Mouse (Mus musculus) liver, embryonic 14.5 days (tissue): ENCODE measurements at regions not wholly inside any gene's neighbourhood (a gene's known extent, or its start where the extent isn't known, plus 50 kb on each side); places are given as distances from the start of the nearest gene placed in this dataset.

ENCODE experiments used
- ATAC-seq: fragments of 200-750 bp; cut with Nextera tagmentation; 2 replicates; pipeline ENCODE4 v1.8.0; 2017; ENCODE audit warnings: moderate number of reproducible peaks, mild to moderate bottlenecking, moderate library complexity; ENCODE audit not compliant: insufficient read depth
- DNase-seq, 3 experiments: peaks; one replicate each; pipeline ENCODE4 v3.0.0-alpha.2; 2012 to 2013; ENCODE audit warnings: low read depth in 3 of 3, low spot score in 3 of 3
- H3K27ac ChIP-seq: fragments of 300-500 bp; sonication (generic); 2 replicates; pipeline ENCODE4 v1.5.1; 2014; ENCODE audit warnings: moderate library complexity, mild to moderate bottlenecking, control low read depth, inconsistent platforms
- H3K27me3 ChIP-seq: fragments of 300-500 bp; sonication (generic); 2 replicates; pipeline ENCODE4 v1.6.1; 2014; ENCODE audit warnings: mild to moderate bottlenecking, low read length, moderate library complexity; ENCODE audit not compliant: control insufficient read depth, insufficient read depth
- H3K36me3 ChIP-seq: fragments of 300-500 bp; sonication (generic); replicated peaks from 2 replicates; pipeline ENCODE4 v1.6.1; 2014; ENCODE audit warnings: low read depth; ENCODE audit not compliant: control insufficient read depth, insufficient read depth
- H3K4me1 ChIP-seq, 2 experiments: fragments of 200-500 bp in 1 of 2; fragments of 300-500 bp in 1 of 2; sonication (generic) in 1 of 2; replicated peaks; 2 replicates each; pipeline ENCODE4 v1.6.1; 2012 to 2014; ENCODE audit warnings: antibody characterized with exemption in 1 of 2, inconsistent platforms in 1 of 2, low read length in 1 of 2; ENCODE audit not compliant: control insufficient read depth in 2 of 2, insufficient read depth in 2 of 2
- H3K4me2 ChIP-seq: fragments of 300-500 bp; sonication (generic); 2 replicates; pipeline ENCODE4 v1.6.1; 2014; ENCODE audit warnings: low read depth, mild to moderate bottlenecking, control low read depth, moderate library complexity
- H3K4me3 ChIP-seq, 2 experiments: fragments of 200-500 bp in 1 of 2; fragments of 300-500 bp in 1 of 2; sonication (generic) in 1 of 2; 2 replicates each; pipeline ENCODE4 v1.5.1; 2012 to 2014; ENCODE audit warnings: low read depth in 2 of 2, low read length in 2 of 2, mild to moderate bottlenecking in 2 of 2, control low read depth in 1 of 2, inconsistent platforms in 1 of 2, moderate library complexity in 1 of 2; ENCODE audit not compliant: insufficient read depth in 1 of 2
- H3K9ac ChIP-seq: fragments of 300-500 bp; sonication (generic); replicated peaks from 2 replicates; pipeline ENCODE4 v1.6.1; 2014; ENCODE audit warnings: mild to moderate bottlenecking, control low read depth, moderate library complexity
- H3K9me3 ChIP-seq: fragments of 300-500 bp; sonication (generic); 2 replicates; pipeline ENCODE4 v1.6.1; 2016; ENCODE audit warnings: low read length, mixed read lengths; ENCODE audit not compliant: control insufficient read depth
- CTCF ChIP-seq: IDR thresholded peaks from 2 replicates; pipeline ENCODE4 v1.5.1; 2016; ENCODE audit warnings: antibody characterized with exemption, low read depth, control low read depth
- EP300 ChIP-seq: IDR thresholded peaks from 2 replicates; pipeline ENCODE4 v1.6.1; 2016; ENCODE audit warnings: antibody characterized with exemption, low read depth
- WGBS: fragments of 180-500 bp; shearing (Covaris S2); extraction: QIAGEN DNeasy Blood & Tissue Kit; methylation state at CpG from one replicate; pipeline ENCODE4 v1.1.7; 2014; ENCODE audit not compliant: insufficient replicate concordance; 5-methylcytosine and 5-hydroxymethylcytosine counted together

DNA sequence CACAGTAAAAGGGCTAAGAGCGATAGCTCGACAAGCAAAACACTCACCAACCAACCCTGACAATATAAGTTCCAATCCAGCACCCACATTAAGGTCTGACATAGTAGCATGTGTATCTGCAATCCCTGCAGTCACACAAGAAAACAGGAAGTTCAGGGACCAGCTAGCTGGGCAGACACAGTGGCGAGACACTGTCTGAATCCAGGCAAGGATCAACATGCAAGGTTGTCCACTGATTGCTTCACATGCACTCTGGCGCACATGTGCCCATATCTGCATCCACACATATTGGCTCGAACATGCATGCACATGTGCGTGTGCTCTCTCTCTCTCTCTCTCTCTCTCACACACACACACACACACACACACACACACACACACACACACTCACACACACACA lies 95.5 kb downstream of the Sox4 start:
- Histone ChIP-seq H3K4me1 (0 out of 4 replicates have a peak, but pooled peaks cover 0 to 2% of the 10 kb centered on the region in 2 experiments), H3K9ac (no peak overlapping the region), H3K9me3 (no peaks in the 10 kb centered on the region), H3K27me3 (no peaks in the 10 kb centered on the region), H3K36me3 (no peaks in the 10 kb centered on the region), H3K4me2 (no peak overlapping the region), H3K27ac (no peak overlapping the region), H3K4me3 (no peak overlapping the region)
- no peak for DNase-seq
- 59% methylated on average over 6 of the region's 6 CpGs for WGBS
- no peak for TF ChIP-seq EP300
- TF ChIP-seq CTCF = no peak
- no peak for ATAC-seq

DNA sequence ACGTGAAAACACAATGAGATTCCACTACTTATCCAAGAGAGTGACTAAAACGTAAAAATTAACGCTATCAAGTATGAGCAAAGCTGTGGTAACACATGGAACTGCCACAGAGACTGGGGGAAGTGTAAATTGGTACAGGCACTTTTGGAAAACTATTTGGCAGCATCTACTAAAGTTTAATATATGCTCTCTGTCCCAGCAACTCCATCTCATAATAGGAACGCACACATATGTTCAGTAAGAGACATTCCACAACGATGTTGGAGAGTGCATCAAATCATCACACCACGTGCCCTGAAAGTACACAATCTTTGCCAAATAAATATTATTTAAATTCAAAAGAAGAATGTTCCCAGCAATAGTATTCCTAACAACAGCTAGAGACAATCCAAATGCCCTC lies 96.3 kb downstream of the Sox4 start:
- Histone ChIP-seq H3K27me3 (no peaks in the 10 kb centered on the region), H3K4me2 (no peak overlapping the region), H3K9me3 (no peaks in the 10 kb centered on the region), H3K36me3 (no peaks in the 10 kb centered on the region), H3K4me1 (0 out of 4 replicates have a peak, but pooled peaks cover 0 to 2% of the 10 kb centered on the region in 2 experiments), H3K4me3 (no peak overlapping the region), H3K27ac (no peak overlapping the region), H3K9ac (no peak overlapping the region)
- ATAC-seq = no peak
- no peak for DNase-seq
- TF ChIP-seq CTCF = no peak
- 73% methylated on average over 6 of the region's 6 CpGs for WGBS

DNA sequence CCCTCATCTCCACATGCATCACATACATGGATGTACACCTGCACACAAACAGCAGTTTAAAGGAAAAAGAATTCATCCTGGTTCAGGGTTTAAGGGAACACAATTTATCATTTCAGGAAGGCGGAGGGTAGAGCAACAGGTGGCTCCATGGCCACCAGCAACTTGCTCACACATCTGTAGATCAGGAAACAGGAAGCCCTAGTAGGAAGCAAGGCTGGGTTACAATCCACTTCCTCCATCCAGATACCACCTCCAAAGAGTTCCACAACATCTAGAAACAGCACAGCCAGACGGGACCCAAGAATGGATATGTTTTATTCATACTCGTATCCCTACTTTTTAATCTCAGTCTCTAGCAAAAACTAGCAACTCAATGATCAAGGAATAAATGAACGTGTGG lies 97.0 kb downstream of the Sox4 start:
- H3K9me3 ChIP-seq = no peaks in the 10 kb centered on the region
- no peak overlapping the region for H3K4me3 ChIP-seq
- H3K27me3 ChIP-seq = no peaks in the 10 kb centered on the region
- no peak for TF ChIP-seq CTCF
- no peak for TF ChIP-seq EP300
- H3K4me2 ChIP-seq = no peak overlapping the region
- DNase-seq (no peak), ATAC-seq (no peak)
- no peak overlapping the region for H3K9ac ChIP-seq
- H3K36me3 ChIP-seq = no peaks in the 10 kb centered on the region
- H3K4me1 ChIP-seq = 0 out of 4 replicates have a peak, but pooled peaks cover 0 to 2% of the 10 kb centered on the region in 2 experiments
- H3K27ac ChIP-seq = no peak overlapping the region
- 29% methylated on average over 4 of the region's 4 CpGs for WGBS

DNA sequence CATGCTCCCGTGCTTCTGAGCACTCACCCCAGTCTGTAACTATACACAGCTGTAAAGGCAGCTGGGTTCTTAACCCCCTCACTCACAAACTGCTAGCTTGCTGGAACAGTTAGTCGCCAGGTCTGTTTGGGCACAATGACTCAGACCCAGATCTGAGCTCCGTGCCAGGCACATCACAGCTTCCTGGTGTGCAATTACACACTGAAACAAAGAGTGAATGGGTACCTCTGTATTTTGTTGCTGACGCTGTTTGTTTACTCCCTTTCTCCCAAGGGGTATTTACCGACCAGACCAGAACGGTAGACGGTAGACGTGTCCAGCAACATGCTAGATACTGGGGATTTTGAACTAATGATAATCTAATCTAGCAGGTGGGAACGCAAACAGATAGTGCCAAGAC lies 99.3 kb downstream of the Sox4 start:
- TF ChIP-seq EP300 (no peak), CTCF (no peak)
- Histone ChIP-seq H3K4me3 (no peak overlapping the region), H3K4me2 (no peak overlapping the region), H3K36me3 (no peaks in the 10 kb centered on the region), H3K27ac (no peak overlapping the region), H3K4me1 (0 out of 4 replicates have a peak, but pooled peaks cover 0 to 2% of the 10 kb centered on the region in 2 experiments), H3K27me3 (no peaks in the 10 kb centered on the region), H3K9ac (no peak overlapping the region), H3K9me3 (no peaks in the 10 kb centered on the region)
- DNase-seq = no peak
- WGBS = 59% methylated on average over 9 of the region's 9 CpGs
- ATAC-seq = no peak

DNA sequence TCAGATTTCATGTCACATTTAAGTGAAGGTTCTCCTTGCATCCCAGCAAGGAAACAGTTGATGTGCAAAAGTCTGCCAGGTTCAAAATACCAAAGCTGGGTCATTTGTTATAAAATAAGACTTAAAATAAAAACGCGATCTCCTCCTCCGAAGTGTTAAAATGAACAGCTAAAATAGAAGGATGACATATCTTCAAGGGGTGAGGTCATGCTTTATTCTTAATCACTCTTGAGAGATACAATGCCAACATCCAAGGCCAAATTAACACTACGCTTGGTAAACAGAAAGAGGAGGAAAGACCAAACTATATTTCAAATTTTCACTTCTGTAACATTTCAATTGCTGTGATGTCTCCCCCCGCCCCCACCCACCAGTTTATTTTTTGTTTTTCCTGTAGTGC lies 105.2 kb downstream of the Sox4 start:
- Histone ChIP-seq H3K4me2 (no peak overlapping the region), H3K36me3 (no peaks in the 10 kb centered on the region), H3K27ac (no peak overlapping the region), H3K27me3 (no peaks in the 10 kb centered on the region), H3K4me1 (no peaks in the 10 kb centered on the region), H3K9ac (no peak overlapping the region), H3K9me3 (no peaks in the 10 kb centered on the region), H3K4me3 (no peak overlapping the region)
- ATAC-seq (no peak), DNase-seq (no peak)
- WGBS = 71% methylated on average over 5 of the region's 5 CpGs
- TF ChIP-seq EP300 (no peak), CTCF (no peak)
